Mouse (Mus musculus) MEL (cell line): ENCODE measurements around the gene Ppp6r2. TPM values are rescaled to one million over a fixed set of nuclear protein-coding genes. Genes with fewer than 3 reads are reported as not detected.

Experiments used
- DNase-seq: peaks from one replicate; pipeline ENCODE4 v3.0.0; 2011; ENCODE audit warnings: low read depth, low spot score
- H3K27ac ChIP-seq: 2 replicates; pipeline ENCODE4 v1.5.1; 2012; ENCODE audit warnings: low read depth, mild to moderate bottlenecking, control low read depth, low read length, moderate library complexity; ENCODE audit not compliant: control insufficient read depth
- H3K27me3 ChIP-seq, 2 experiments: fragments of 150-350 bp in 1 of 2; sonication (generic) in 1 of 2; 2 replicates each; pipeline ENCODE4 v1.6.1; 2012; ENCODE audit warnings: low read length in 2 of 2, mild to moderate bottlenecking in 2 of 2, improper control_type of control experiment in 1 of 2, moderate library complexity in 1 of 2; ENCODE audit not compliant: insufficient read depth in 2 of 2, control insufficient read depth in 1 of 2
- H3K36me3 ChIP-seq, 2 experiments: 2 replicates each; pipeline ENCODE4 v1.6.1; 2012 to 2014; ENCODE audit warnings: low read length in 2 of 2, improper control_type of control experiment in 1 of 2, inconsistent platforms in 1 of 2, mild to moderate bottlenecking in 1 of 2; ENCODE audit not compliant: insufficient read depth in 2 of 2, control insufficient read depth in 1 of 2
- H3K4me1 ChIP-seq, 2 experiments: fragments of 150-350 bp in 1 of 2; sonication (generic) in 1 of 2; 2 replicates each; pipeline ENCODE4 v1.6.1; 2012; ENCODE audit warnings: low read length in 2 of 2, improper control_type of control experiment in 1 of 2, mild to moderate bottlenecking in 1 of 2; ENCODE audit not compliant: insufficient read depth in 2 of 2, control insufficient read depth in 1 of 2
- H3K4me3 ChIP-seq, 2 experiments: fragments of 150-350 bp in 1 of 2; sonication (generic) in 1 of 2; 2 replicates each; pipeline ENCODE4 v1.5.1; 2012; ENCODE audit warnings: low read depth in 2 of 2, low read length in 2 of 2, mild to moderate bottlenecking in 2 of 2, moderate library complexity in 2 of 2, control low read depth in 1 of 2, improper control_type of control experiment in 1 of 2; ENCODE audit not compliant: control insufficient read depth in 1 of 2, insufficient read depth in 1 of 2
- H3K79me2 ChIP-seq: 2 replicates; pipeline ENCODE4 v1.6.1; 2012; ENCODE audit warnings: mild to moderate bottlenecking, low read length, moderate library complexity; ENCODE audit not compliant: control insufficient read depth, poor library complexity, insufficient read depth
- H3K9ac ChIP-seq: 2 replicates; pipeline ENCODE4 v1.6.1; 2012; ENCODE audit warnings: low read depth, mild to moderate bottlenecking, control low read depth, low read length, moderate library complexity; ENCODE audit not compliant: control insufficient read depth, poor library complexity, severe bottlenecking
- H3K9me3 ChIP-seq: fragments of 150-350 bp; sonication (generic); replicated peaks from 2 replicates; pipeline ENCODE4 v1.6.1; 2012; ENCODE audit warnings: mild to moderate bottlenecking, low read length, improper control_type of control experiment, moderate library complexity; ENCODE audit not compliant: insufficient read depth
- E2F4 ChIP-seq: IDR thresholded peaks from 2 replicates; pipeline ENCODE4 v1.6.1; 2011; ENCODE audit warnings: low read depth, low read length, improper control_type of control experiment, borderline replicate concordance
- GABPA ChIP-seq: IDR thresholded peaks from 2 replicates; pipeline ENCODE4 v1.6.1; 2012; ENCODE audit warnings: low read depth, mild to moderate bottlenecking, inconsistent platforms, low read length, improper control_type of control experiment, moderate library complexity
- MAX ChIP-seq: IDR thresholded peaks from 2 replicates; pipeline ENCODE4 v1.6.1; 2011; ENCODE audit warnings: low read length, improper control_type of control experiment
- POLR2A ChIP-seq, 2 experiments: IDR thresholded peaks; 2 replicates each; pipeline ENCODE4 v1.6.1; 2011 to 2012; ENCODE audit warnings: low read length in 2 of 2, mild to moderate bottlenecking in 2 of 2, control low read depth in 1 of 2, improper control_type of control experiment in 1 of 2, low read depth in 1 of 2, moderate library complexity in 1 of 2; ENCODE audit not compliant: control insufficient read depth in 1 of 2, insufficient read depth in 1 of 2, poor library complexity in 1 of 2
- RAD21 ChIP-seq: IDR thresholded peaks from 2 replicates; pipeline ENCODE4 v1.6.1; 2011; ENCODE audit warnings: mild to moderate bottlenecking, low read depth, low read length, improper control_type of control experiment
- SIN3A ChIP-seq: IDR thresholded peaks from 2 replicates; pipeline ENCODE4 v1.6.1; 2012; ENCODE audit warnings: low read length, improper control_type of control experiment, inconsistent platforms
- TAL1 ChIP-seq: IDR thresholded peaks from 2 replicates; pipeline ENCODE4 v1.6.1; 2012; ENCODE audit warnings: mild to moderate bottlenecking, inconsistent platforms, low read length, moderate library complexity, mixed read lengths
- UBTF ChIP-seq: IDR thresholded peaks from 2 replicates; pipeline ENCODE4 v1.6.1; 2012; ENCODE audit warnings: low read depth, mild to moderate bottlenecking, inconsistent platforms, low read length, improper control_type of control experiment, moderate library complexity, borderline replicate concordance; ENCODE audit not compliant: insufficient read depth
- ZC3H11A ChIP-seq: IDR thresholded peaks from 2 replicates; pipeline ENCODE4 v1.6.1; 2012; ENCODE audit warnings: low read depth, mild to moderate bottlenecking, inconsistent platforms, low read length, improper control_type of control experiment
- ZMIZ1 ChIP-seq: IDR thresholded peaks from 2 replicates; pipeline ENCODE4 v1.6.1; 2012; ENCODE audit warnings: low read depth, mild to moderate bottlenecking, inconsistent platforms, low read length, improper control_type of control experiment, moderate library complexity
- polyA plus RNA-seq, 2 experiments: library from polyadenylated mRNA; stranded (reverse) in 1 of 2; unstranded in 1 of 2; fragments of >175 nt in 1 of 2; fragments of >200 nt in 1 of 2; gene quantifications; 2 replicates each; pipeline versions ENCODE4 v1.2.1 to v1.2.4; 2012; ENCODE audit warnings: low replicate concordance in 2 of 2, low read depth in 1 of 2; ENCODE audit not compliant: insufficient read length in 2 of 2, insufficient read depth in 1 of 2, missing spikeins in 1 of 2
- total RNA-seq: library from RNA; depleted of rRNA; stranded (reverse); fragments of 300-350 nt; gene quantifications from 2 replicates; pipeline ENCODE4 v1.2.3, GENCODE M21; 2012

The Ppp6r2 gene
- total and polyA plus RNA-seq, 3 experiments: 15.5 to 23.2 TPM; not detected in 1

DNA sequence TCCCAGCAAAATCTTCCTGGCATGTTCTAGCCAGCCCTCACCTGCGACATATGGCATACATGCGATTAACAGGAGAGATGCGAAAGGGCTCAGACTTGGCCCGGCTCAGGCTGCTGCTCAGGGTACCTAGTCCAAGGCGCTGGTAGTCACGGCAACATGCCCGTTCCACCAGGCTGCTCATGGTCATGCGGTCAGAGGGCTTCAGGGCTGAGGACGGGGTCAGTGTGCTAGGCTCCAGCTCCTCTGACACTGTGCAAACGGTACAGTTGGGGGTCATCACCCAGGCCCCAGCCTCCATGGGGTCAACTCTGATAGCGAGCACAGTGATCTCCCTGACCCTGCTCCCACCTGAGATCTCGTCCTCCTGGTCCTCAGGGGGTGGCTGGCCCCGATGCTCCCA lies 88.8 kb downstream of the Ppp6r2 start:
- no peak for DNase-seq
- Histone ChIP-seq H3K4me3 (no peak overlapping the region), H3K4me1 (no peaks in the 10 kb centered on the region), H3K27me3 (no peaks in the 10 kb centered on the region), H3K36me3 (peaks cover 0 to 2% of the 10 kb centered on the region in 2 experiments; a peak in 1 of 4 replicates), H3K9me3 (no peaks in the 10 kb centered on the region), H3K9ac (no peak overlapping the region), H3K27ac (no peak overlapping the region), H3K79me2 (no peaks in the 10 kb centered on the region)
- TF ChIP-seq TAL1 (no peak), POLR2A (IDR thresholded peaks at IDR 0.05; ENCODE audit: control insufficient read depth in 1 of 2, insufficient read depth in 1 of 2, low read depth in 1 of 2, low read length in 2 of 2, poor library complexity in 1 of 2) (no peak), ZMIZ1 (no peak), E2F4 (no peak), ZC3H11A (no peak)

- Histone ChIP-seq H3K27ac (no peak overlapping the region), H3K9ac (no peak overlapping the region), H3K36me3 (peaks cover 0 to 2% of the 10 kb centered on the region in 2 experiments; a peak in 1 of 4 replicates)
- no peak for TF ChIP-seq UBTF
- TF ChIP-seq GABPA: no peak
- TF ChIP-seq RAD21: no peak
- no peak for TF ChIP-seq TAL1
- TF ChIP-seq, all 39 proteins: peak for 0
- no peaks in the 10 kb centered on the region for H3K9me3 ChIP-seq
- H3K4me3 ChIP-seq: no peak overlapping the region
- no peaks in the 10 kb centered on the region for H3K79me2 ChIP-seq
- H3K27me3 ChIP-seq: no peaks in the 10 kb centered on the region
- no peak for DNase-seq
- H3K4me1 ChIP-seq: no peaks in the 10 kb centered on the region
Measured at GRCm38 (mm10) chr15:89300600-89300999, 89.2 kb downstream of the Ppp6r2 start.

GRCm38 (mm10) chr15:89305966-89306365 lies 94.6 kb downstream of the Ppp6r2 start:
- TF ChIP-seq SIN3A (no peak), MAX (no peak)
- no peak overlapping the region for H3K27ac ChIP-seq
- DNase-seq: no peak
- H3K4me3 ChIP-seq: no peak overlapping the region
- H3K9ac ChIP-seq: no peak overlapping the region
- peaks cover 31% of the 10 kb centered on the region for H3K79me2 ChIP-seq
- no peaks in the 10 kb centered on the region for H3K9me3 ChIP-seq
- H3K36me3 ChIP-seq: peaks cover 2 to 21% of the 10 kb centered on the region in 2 experiments
- no peaks in the 10 kb centered on the region for H3K27me3 ChIP-seq
- H3K4me1 ChIP-seq: peaks cover 13 to 24% of the 10 kb centered on the region in 2 experiments
